ENCODE assay signal across 8 mouse cellular contexts in the genomic region with DNA sequence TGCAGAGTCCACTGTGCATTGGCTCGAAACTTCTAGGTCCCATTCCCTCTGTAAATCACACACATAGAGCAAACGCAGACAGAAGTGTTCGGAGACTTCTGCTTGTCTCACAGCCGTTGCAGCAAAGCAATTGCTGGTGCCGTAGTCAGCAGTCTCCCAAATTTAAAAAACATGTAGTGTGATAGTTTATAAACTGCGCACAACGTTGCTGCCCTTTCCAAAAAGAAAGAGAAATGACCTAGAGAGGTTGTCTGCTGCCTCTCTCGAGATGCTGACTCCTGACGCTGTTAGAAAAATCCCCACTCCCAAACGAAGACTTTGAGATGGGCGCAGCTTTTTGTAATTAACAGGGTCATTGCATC. TPM values are rescaled to one million over a fixed set of nuclear protein-coding genes. Genes with fewer than 3 reads are reported as not detected.
DNase-seq lines count a peak whose midpoint lies in the region; ATAC-seq and TF ChIP-seq lines count a peak whose summit lies in the region.

No protein-coding gene starts in this region.

- peak overlapping the region; percentile 55 for H3K4me3 ChIP-seq in left cerebral cortex, adult 2 months
- H3K4me3 ChIP-seq in embryonic facial prominence, embryonic 15.5 days (replicated peaks): peak overlapping the region; percentile 53
- peak overlapping the region; percentile 51 for H3K4me3 ChIP-seq in intestine, embryonic 15.5 days (replicated peaks)
- H3K4me3 ChIP-seq in myocyte: peak overlapping the region; percentile 43

- no peaks in the 10 kb centered on the region for H3K36me3 ChIP-seq in embryonic facial prominence, embryonic 15.5 days
- H3K36me3 ChIP-seq in intestine, embryonic 15.5 days: no peaks in the 10 kb centered on the region
- no peaks in the 10 kb centered on the region for H3K36me3 ChIP-seq in myocyte (ENCODE audit: control insufficient read depth, insufficient read depth)

- ATAC-seq in embryonic facial prominence, embryonic 15.5 days (ENCODE audit: insufficient number of reproducible peaks, low FRiP score, low TSS enrichment, low read depth): no peak
- no peak for ATAC-seq in intestine, embryonic 15.5 days

- H3K27ac ChIP-seq in left cerebral cortex, adult 2 months: no peak overlapping the region
- H3K27ac ChIP-seq in embryonic facial prominence, embryonic 15.5 days (replicated peaks): peak overlapping the region; percentile 97
- H3K27ac ChIP-seq in intestine, embryonic 15.5 days: peak overlapping the region; percentile 80

- H3ac ChIP-seq in myocyte (ENCODE audit: control insufficient read depth, insufficient read length): peak overlapping the region; percentile 29

- no peak for TF ChIP-seq POLR2A in myocyte (IDR thresholded peaks at IDR 0.05; ENCODE audit: insufficient read length, low read depth)

- no peak for TF ChIP-seq CTCF in left cerebral cortex, adult 2 months (IDR thresholded peaks at IDR 0.05)

- H3K9me3 ChIP-seq in embryonic facial prominence, embryonic 15.5 days (replicated peaks): no peaks in the 10 kb centered on the region
- no peaks in the 10 kb centered on the region for H3K9me3 ChIP-seq in intestine, embryonic 15.5 days

- intact Hi-C loops in left cerebral cortex, adult 2 months (cut with DNase I): no loop called here
- intact Hi-C loops in left cerebral cortex, postnatal 10 days (cut with DNase I): no loop called here

- no peak for DNase-seq in left cerebral cortex, adult 2 months (ENCODE audit: extremely low spot score in 1 of 2, low spot score in 2 of 2)
- no peak for DNase-seq in left cerebral cortex, postnatal 10 days (ENCODE audit: extremely low spot score in 1 of 2, low spot score in 2 of 2)
- no peak for DNase-seq in layer of hippocampus, postnatal 14 days (ENCODE audit: low spot score in 2 of 2)
- DNase-seq in adrenal gland, adult 18-20 months (ENCODE audit: low spot score in 2 of 2): no peak
- no peak for DNase-seq in urinary bladder, adult 18-20 months (ENCODE audit: low spot score in 2 of 2)

- peak overlapping the region; percentile 82 for H3K4me2 ChIP-seq in embryonic facial prominence, embryonic 15.5 days (replicated peaks)
- peak overlapping the region; percentile 97 for H3K4me2 ChIP-seq in intestine, embryonic 15.5 days (replicated peaks)
- peak overlapping the region; percentile 98 for H3K4me2 ChIP-seq in myocyte (ENCODE audit: low read depth)

- H3K27me3 ChIP-seq in embryonic facial prominence, embryonic 15.5 days: peaks cover 8% of the 10 kb centered on the region; the same call in 1 of the 2 replicates
- no peaks in the 10 kb centered on the region for H3K27me3 ChIP-seq in intestine, embryonic 15.5 days (replicated peaks)
- no peaks in the 10 kb centered on the region for H3K27me3 ChIP-seq in myocyte (ENCODE audit: control insufficient read depth, insufficient read depth, insufficient read length)

- WGBS in embryonic facial prominence, embryonic 15.5 days: 5% methylated on average over 11 of the region's 11 CpGs
- WGBS in intestine, embryonic 15.5 days: 19% methylated on average over 11 of the region's 11 CpGs

- no peaks in the 10 kb centered on the region for H3K79me2 ChIP-seq in myocyte (ENCODE audit: control insufficient read depth, insufficient read depth)

- H3K4me1 ChIP-seq in embryonic facial prominence, embryonic 15.5 days: peaks cover 15% of the 10 kb centered on the region
- peaks cover 11% of the 10 kb centered on the region for H3K4me1 ChIP-seq in intestine, embryonic 15.5 days (replicated peaks)

- H3K9ac ChIP-seq in embryonic facial prominence, embryonic 15.5 days: peak overlapping the region; percentile 23; the same call in 1 of the 2 replicates
- 0 out of 2 replicates have a peak overlapping the region, but pooled peaks have one; percentile 32 for H3K9ac ChIP-seq in intestine, embryonic 15.5 days

TF ChIP-seq in myocyte, 11 proteins besides CTCF, POLR2A, EP300 and RAD21:
- TF ChIP-seq SRF (IDR thresholded peaks at IDR 0.05; ENCODE audit: control insufficient read depth, insufficient read length, low read depth) (no peak), CEBPB (IDR thresholded peaks at IDR 0.05; ENCODE audit: insufficient read depth, poor library complexity, severe bottlenecking) (0 out of 2 replicates have a peak, but pooled peaks have one; percentile 34), TCF12 (IDR thresholded peaks at IDR 0.05; ENCODE audit: insufficient read depth, poor library complexity, severe bottlenecking) (no peak), POLR2AphosphoS2 (IDR thresholded peaks at IDR 0.05; ENCODE audit: insufficient read length, low read depth) (no peak)

RNA-seq across cellular contexts. Expression of gene Fbln5, which starts 0.6 kb away (rescaled TPM):
- total RNA-seq in left cerebral cortex, adult 2 months (2021): 1 to 10 TPM; 4.7 to 6.5 TPM
- 10 to 100 TPM; 10.9 to 13.2 TPM for total RNA-seq in left cerebral cortex, postnatal 10 days (2021)
- polyA plus RNA-seq in embryonic facial prominence, embryonic 15.5 days (2015; fragmentation: Nextera tagmentation; extraction: Ambion mirVana): 149 and 160 TPM in 2 replicates
- 62.5 and 63.9 TPM in 2 replicates for polyA plus RNA-seq in intestine, embryonic 15.5 days (2015; fragmentation: Nextera tagmentation; extraction: Ambion mirVana)
- polyA plus RNA-seq in myocyte (2012; fragmentation: generic; extraction: Trizol): 44.9 TPM
- total RNA-seq in layer of hippocampus, postnatal 14 days (2021): 10 to 100 TPM in 1 of 2 experiments, 1 to 10 TPM in 1; 8.2 to 18.9 TPM
- 10 to 100 TPM; 48.6 to 55.0 TPM for total RNA-seq in adrenal gland, adult 18-20 months (2021)
